Mouse (Mus musculus) heart, postnatal 0 days (tissue): ENCODE data around the gene Smg7.

ENCODE experiments used
- CTCF ChIP-seq: IDR thresholded peaks from 2 replicates; pipeline ENCODE4 v1.5.1; 2016; ENCODE audit warnings: antibody characterized with exemption, control low read depth, low read depth
- EP300 ChIP-seq: IDR thresholded peaks from 2 replicates; pipeline ENCODE4 v1.6.1; 2016; ENCODE audit warnings: antibody characterized with exemption, low read depth

DNA sequence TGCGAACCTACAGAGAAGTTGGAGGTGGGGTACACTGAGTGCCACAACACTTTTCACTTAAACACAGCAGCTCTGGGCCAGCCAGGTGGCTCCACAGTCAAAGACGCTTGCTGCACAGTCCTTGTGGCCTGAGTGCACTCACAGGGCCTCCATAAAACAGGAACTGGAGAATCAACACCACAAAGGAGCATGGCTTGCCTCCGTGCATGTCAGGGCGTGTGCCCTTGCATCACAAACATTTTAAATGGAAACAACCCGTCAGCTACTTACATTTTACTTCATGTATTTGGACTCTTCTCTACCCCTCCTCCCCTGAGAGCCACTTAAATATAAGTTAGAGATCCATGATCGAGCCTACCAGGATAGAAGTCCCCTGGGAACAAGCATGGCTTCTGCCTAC is 70.1 kb downstream of the Smg7 start:
- TF ChIP-seq CTCF: no peak
- no peak for TF ChIP-seq EP300
